Mouse (Mus musculus): ENCODE measurements around the gene Copg2. TPM values are rescaled to one million over a fixed set of nuclear protein-coding genes. Genes with fewer than 3 reads are reported as not detected.

Copg2 gene
- polyA plus RNA-seq (2012; rRNA removed) = 23.1 and 33.8 TPM in 2 replicates
- polyA plus RNA-seq (2014; fragmentation: Nextera tagmentation; extraction: Ambion mirVana) = 29.8 and 31.5 TPM in 2 replicates

- no peaks in the 10 kb centered on the region for H3K9me3 ChIP-seq (ENCODE audit: control insufficient read depth, low read length)
- peak; percentile 70; the same call in 1 of the 2 replicates for TF ChIP-seq POLR2A (IDR thresholded peaks at IDR 0.05; ENCODE audit: borderline replicate concordance, extremely low read depth, insufficient read depth, insufficient read length)
- peak within 1 kb of the TSS; percentile 68 for H3K4me3 ChIP-seq (replicated peaks; ENCODE audit: low read length)
- H3K36me3 ChIP-seq (ENCODE audit: control insufficient read depth, insufficient read depth, low read length) = no peaks in the 10 kb centered on the region
- peaks cover 14% of the 10 kb centered on the region for H3K4me1 ChIP-seq (ENCODE audit: control insufficient read depth, insufficient read depth, low read length)
- WGBS = 0% methylated on average over 24 of the region's 83 CpGs
- peak within 1 kb of the TSS; percentile 98 for H3K27ac ChIP-seq (replicated peaks; ENCODE audit: low read depth, low read length)
- ATAC-seq (ENCODE audit: low FRiP score, low read depth) (peak; percentile 97), DNase-seq (ENCODE audit: low spot score) (peak; percentile 90)
- H3K27me3 ChIP-seq (ENCODE audit: control insufficient read depth, insufficient read depth, low read length) = no peaks in the 10 kb centered on the region
- H3K9ac ChIP-seq (ENCODE audit: low read depth, low read length, severe bottlenecking) = peak within 1 kb of the TSS; percentile 71
- H3K4me2 ChIP-seq (replicated peaks; ENCODE audit: low read depth, low read length, severe bottlenecking) = peak within 1 kb of the TSS; percentile 70
Observed at GRCm38 (mm10) chr6:30896195-30896985, at the start of gene Copg2. Gene Copg2, minus strand, starts transcription at chr6:30896794.

DNA sequence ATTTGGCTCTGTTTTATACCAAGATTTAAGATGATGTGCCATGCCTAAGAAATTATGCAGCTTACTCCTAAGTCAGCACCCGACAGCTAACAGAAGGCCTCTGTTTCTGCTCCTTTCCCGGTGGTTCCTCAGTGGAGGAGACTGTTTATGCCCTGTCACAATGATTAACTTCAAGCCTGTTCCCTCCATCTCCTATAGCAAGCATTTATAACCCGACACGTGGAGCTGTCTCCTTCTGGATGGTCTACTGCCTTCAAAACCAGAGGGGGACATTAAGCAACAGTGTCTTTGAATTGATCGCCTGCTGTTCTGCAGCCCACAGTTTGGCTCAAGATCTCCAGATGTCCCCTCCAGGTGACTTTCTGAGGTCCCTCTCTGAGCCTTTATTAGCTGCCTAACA, 42.7 kb upstream of the Copg2 start:
- Histone ChIP-seq H3K36me3 (ENCODE audit: control insufficient read depth, insufficient read depth, low read length) (no peaks in the 10 kb centered on the region), H3K9ac (ENCODE audit: low read depth, low read length, severe bottlenecking) (no peak overlapping the region), H3K4me2 (replicated peaks; ENCODE audit: low read depth, low read length, severe bottlenecking) (no peak overlapping the region), H3K27me3 (ENCODE audit: control insufficient read depth, insufficient read depth, low read length) (no peaks in the 10 kb centered on the region), H3K4me3 (replicated peaks; ENCODE audit: low read length) (no peak overlapping the region), H3K9me3 (ENCODE audit: control insufficient read depth, low read length) (no peaks in the 10 kb centered on the region), H3K27ac (replicated peaks; ENCODE audit: low read depth, low read length) (no peak overlapping the region), H3K4me1 (ENCODE audit: control insufficient read depth, insufficient read depth, low read length) (no peaks in the 10 kb centered on the region)
- no peak for TF ChIP-seq POLR2A (IDR thresholded peaks at IDR 0.05; ENCODE audit: borderline replicate concordance, extremely low read depth, insufficient read depth, insufficient read length)
- ATAC-seq (ENCODE audit: low FRiP score, low read depth) = no peak
- no peak for DNase-seq (ENCODE audit: low spot score)
- 30% methylated on average over 5 of the region's 5 CpGs for WGBS

- H3K9ac ChIP-seq (ENCODE audit: low read depth, low read length, severe bottlenecking) = no peak overlapping the region
Observed at GRCm38 (mm10) chr6:30922821-30923220, 26.2 kb upstream of the Copg2 start.

DNA sequence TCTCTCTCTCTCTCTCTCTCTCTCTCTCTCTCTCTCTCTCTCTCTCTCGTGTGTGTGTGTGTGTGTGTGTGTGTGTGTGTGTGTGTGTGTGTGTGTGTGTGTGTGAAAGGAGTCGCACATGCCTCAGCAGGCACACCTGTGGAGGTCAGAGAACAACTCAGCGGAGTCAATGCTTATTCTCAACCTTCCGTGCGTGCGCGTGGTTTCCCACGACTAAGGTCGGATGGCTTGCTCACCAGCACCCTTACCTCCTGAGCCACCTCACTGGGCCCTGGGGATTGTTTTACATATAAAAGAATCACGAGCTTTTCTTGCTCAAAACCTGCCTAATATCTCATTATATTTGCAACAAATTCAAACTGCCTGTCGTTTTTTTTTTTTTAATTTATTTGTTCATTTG, 25.2 kb upstream of the Copg2 start:
- Histone ChIP-seq H3K4me3 (replicated peaks; ENCODE audit: low read length) (no peak overlapping the region), H3K27me3 (ENCODE audit: control insufficient read depth, insufficient read depth, low read length) (no peaks in the 10 kb centered on the region), H3K27ac (replicated peaks; ENCODE audit: low read depth, low read length) (no peak overlapping the region), H3K9ac (ENCODE audit: low read depth, low read length, severe bottlenecking) (no peak overlapping the region), H3K4me2 (replicated peaks; ENCODE audit: low read depth, low read length, severe bottlenecking) (no peak overlapping the region), H3K4me1 (ENCODE audit: control insufficient read depth, insufficient read depth, low read length) (0 out of 2 replicates have a peak, but pooled peaks cover 5% of the 10 kb centered on the region), H3K9me3 (ENCODE audit: control insufficient read depth, low read length) (no peaks in the 10 kb centered on the region), H3K36me3 (ENCODE audit: control insufficient read depth, insufficient read depth, low read length) (no peaks in the 10 kb centered on the region)
- 69% methylated on average over 11 of the region's 11 CpGs for WGBS
- no peak for DNase-seq (ENCODE audit: low spot score)
- TF ChIP-seq POLR2A (IDR thresholded peaks at IDR 0.05; ENCODE audit: borderline replicate concordance, extremely low read depth, insufficient read depth, insufficient read length) = no peak
- no peak for ATAC-seq (ENCODE audit: low FRiP score, low read depth)

More at GRCm38 (mm10) chr6:30922821-30923220, 26.2 kb upstream of the Copg2 start:
- TF ChIP-seq POLR2A (IDR thresholded peaks at IDR 0.05; ENCODE audit: borderline replicate concordance, extremely low read depth, insufficient read depth, insufficient read length) = no peak
- Histone ChIP-seq H3K4me2 (replicated peaks; ENCODE audit: low read depth, low read length, severe bottlenecking) (no peak overlapping the region), H3K9me3 (ENCODE audit: control insufficient read depth, low read length) (no peaks in the 10 kb centered on the region), H3K4me1 (ENCODE audit: control insufficient read depth, insufficient read depth, low read length) (0 out of 2 replicates have a peak, but pooled peaks cover 5% of the 10 kb centered on the region), H3K27me3 (ENCODE audit: control insufficient read depth, insufficient read depth, low read length) (no peaks in the 10 kb centered on the region), H3K27ac (replicated peaks; ENCODE audit: low read depth, low read length) (no peak overlapping the region), H3K4me3 (replicated peaks; ENCODE audit: low read length) (no peak overlapping the region), H3K36me3 (ENCODE audit: control insufficient read depth, insufficient read depth, low read length) (no peaks in the 10 kb centered on the region)
- 48% methylated on average over 2 of the region's 2 CpGs for WGBS
- DNase-seq (ENCODE audit: low spot score) (peak; percentile 14), ATAC-seq (ENCODE audit: low FRiP score, low read depth) (no peak)

DNA sequence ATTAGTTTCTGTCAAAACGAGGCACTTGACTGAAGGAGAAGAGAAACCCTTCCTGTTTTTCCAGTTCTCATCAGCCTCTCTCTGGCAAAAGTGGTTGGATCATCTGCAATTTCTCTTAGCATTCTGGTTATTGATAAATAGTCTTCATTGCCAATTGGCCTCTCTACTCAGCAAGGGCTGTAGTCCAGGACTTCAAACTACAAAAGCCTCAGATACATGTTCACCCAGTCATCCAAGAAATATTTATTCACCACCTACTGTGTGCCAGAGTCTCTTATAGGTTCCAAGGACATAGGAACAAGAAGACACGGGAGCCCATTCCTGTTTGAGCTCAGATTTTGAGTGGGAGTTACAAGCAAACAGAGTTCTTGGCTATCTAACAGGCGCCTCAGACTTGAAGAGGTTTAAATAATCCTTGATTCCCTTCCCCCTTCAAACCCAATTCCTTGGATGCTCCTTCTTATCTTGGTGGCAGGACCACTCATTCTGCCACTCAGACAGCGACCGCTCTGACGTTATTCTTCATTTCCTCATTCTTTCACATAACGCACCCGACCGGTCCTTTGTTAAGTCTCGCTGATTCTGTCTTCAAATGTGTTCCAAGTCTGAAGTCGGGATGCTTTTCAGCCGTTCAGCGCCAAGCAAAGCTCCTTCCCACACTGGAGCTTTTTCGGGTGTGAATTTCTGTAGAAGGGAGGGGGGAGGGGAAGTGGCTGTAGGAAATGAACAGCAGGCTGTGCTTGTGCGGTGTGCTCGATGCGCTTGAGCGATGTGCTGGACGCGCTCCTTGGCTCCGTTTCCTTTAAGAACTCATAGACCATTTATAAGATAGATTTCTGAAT, 24.5 kb upstream of the Copg2 start:
- peak overlapping the region; percentile 27; the same call in 1 of the 2 replicates for H3K27ac ChIP-seq (replicated peaks; ENCODE audit: low read depth, low read length)
- H3K9ac ChIP-seq (ENCODE audit: low read depth, low read length, severe bottlenecking) = no peak overlapping the region
- no peak for TF ChIP-seq POLR2A (IDR thresholded peaks at IDR 0.05; ENCODE audit: borderline replicate concordance, extremely low read depth, insufficient read depth, insufficient read length)
- WGBS = 54% methylated on average over 21 of the region's 21 CpGs
- no peak overlapping the region for H3K4me3 ChIP-seq (replicated peaks; ENCODE audit: low read length)
- 0 out of 2 replicates have a peak, but pooled peaks have one; percentile 26 for ATAC-seq (ENCODE audit: low FRiP score, low read depth)
- 0 out of 2 replicates have a peak, but pooled peaks cover 5% of the 10 kb centered on the region for H3K4me1 ChIP-seq (ENCODE audit: control insufficient read depth, insufficient read depth, low read length)
- H3K36me3 ChIP-seq (ENCODE audit: control insufficient read depth, insufficient read depth, low read length) = no peaks in the 10 kb centered on the region
- peak; percentile 50 for DNase-seq (ENCODE audit: low spot score)
- H3K27me3 ChIP-seq (ENCODE audit: control insufficient read depth, insufficient read depth, low read length) = no peaks in the 10 kb centered on the region
- no peaks in the 10 kb centered on the region for H3K9me3 ChIP-seq (ENCODE audit: control insufficient read depth, low read length)
- H3K4me2 ChIP-seq (replicated peaks; ENCODE audit: low read depth, low read length, severe bottlenecking) = peak overlapping the region; percentile 21; the same call in 1 of the 2 replicates

Measured in limb, embryonic 14.5 days (tissue).